8 mouse cellular contexts compared by ENCODE assay signal in the genomic region with DNA sequence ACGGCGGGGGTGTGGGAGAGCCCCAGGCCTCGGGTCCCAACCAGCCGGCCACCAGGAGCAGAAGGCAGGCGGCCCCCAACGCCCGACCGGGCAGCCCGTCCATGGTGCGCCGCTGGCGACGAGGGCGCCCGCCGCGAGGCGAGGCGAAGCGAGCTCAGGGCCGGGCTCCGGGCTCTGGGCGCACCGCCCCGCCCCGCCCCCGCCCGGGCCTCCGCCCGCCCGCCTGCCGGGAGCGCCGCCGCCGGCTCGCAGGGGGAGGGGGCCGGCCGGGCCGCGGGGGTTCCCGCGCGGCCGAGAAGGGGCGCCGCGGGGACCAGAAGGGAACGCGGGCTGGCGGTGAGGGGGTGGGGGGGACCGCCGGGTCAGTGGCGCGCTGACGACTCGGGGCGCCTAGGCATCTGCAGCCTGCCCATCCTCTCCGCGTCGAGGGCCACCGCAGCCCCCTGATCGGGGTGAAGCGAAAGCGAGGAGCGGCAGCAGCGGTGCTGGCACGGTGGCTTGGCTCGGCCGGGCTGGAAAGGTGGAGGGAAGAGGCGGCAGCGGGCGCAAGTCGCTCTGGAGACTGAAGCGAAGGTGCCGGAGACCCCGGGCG. TPM values are rescaled to one million over a fixed set of nuclear protein-coding genes. Genes with fewer than 3 reads are reported as not detected.
DNase-seq lines count a peak whose midpoint lies in the region; ATAC-seq and TF ChIP-seq lines count a peak whose summit lies in the region.

No protein-coding gene starts in this region.

- no peak for TF ChIP-seq EP300 in liver, postnatal 0 days (IDR thresholded peaks at IDR 0.05; ENCODE audit: low read depth)

- H3K4me2 ChIP-seq in forebrain, embryonic 12.5 days = peak overlapping the region; percentile 97
- peak overlapping the region; percentile 97 for H3K4me2 ChIP-seq in hindbrain, embryonic 16.5 days (ENCODE audit: low read length)
- peak overlapping the region; percentile 91 for H3K4me2 ChIP-seq in liver, postnatal 0 days (ENCODE audit: low read depth, low read length)

- WGBS in forebrain, embryonic 12.5 days = 0% methylated on average over 60 of the region's 78 CpGs
- WGBS in hindbrain, embryonic 16.5 days = 0% methylated on average over 38 of the region's 78 CpGs
- under 1% methylated on average over 47 of the region's 78 CpGs for WGBS in liver, postnatal 0 days (ENCODE audit: insufficient replicate concordance)

- TF ChIP-seq CTCF in liver, postnatal 0 days (IDR thresholded peaks at IDR 0.05; ENCODE audit: low read depth) = no peak

- H3K9ac ChIP-seq in forebrain, embryonic 12.5 days = peak overlapping the region; percentile 71
- peak overlapping the region; percentile 81 for H3K9ac ChIP-seq in hindbrain, embryonic 16.5 days (ENCODE audit: low read depth, low read length)
- H3K9ac ChIP-seq in liver, postnatal 0 days (replicated peaks) = 0 out of 2 replicates have a peak overlapping the region, but pooled peaks have one; percentile 21

- peak; percentile 43 for DNase-seq in kidney, adult 18-20 months
- no peak for DNase-seq in kidney, adult 9 months
- DNase-seq in adrenal gland, adult 2 months = peak; percentile 70
- DNase-seq in liver, postnatal 0 days = peak; percentile 34
- DNase-seq in retina, postnatal 7 days (ENCODE audit: low read depth, low spot score) = peak; percentile 43
- no peak for DNase-seq in T-cell, adult 2 months (ENCODE audit: low spot score)

- H3K27ac ChIP-seq in forebrain, embryonic 12.5 days = no peak overlapping the region
- H3K27ac ChIP-seq in hindbrain, embryonic 16.5 days (ENCODE audit: low read depth, low read length) = peak overlapping the region; percentile 81
- H3K27ac ChIP-seq in liver, postnatal 0 days (ENCODE audit: low read depth) = no peak overlapping the region

- peaks cover 97% of the 10 kb centered on the region for H3K27me3 ChIP-seq in forebrain, embryonic 12.5 days
- peaks cover 51% of the 10 kb centered on the region for H3K27me3 ChIP-seq in hindbrain, embryonic 16.5 days (replicated peaks; ENCODE audit: control insufficient read depth, insufficient read depth, low read length)
- peaks cover 66% of the 10 kb centered on the region for H3K27me3 ChIP-seq in liver, postnatal 0 days (ENCODE audit: insufficient read depth, low read length)

- ATAC-seq in forebrain, embryonic 12.5 days (ENCODE audit: low FRiP score) = peak; percentile 62
- ATAC-seq in hindbrain, embryonic 16.5 days = peak; percentile 6; the same call in 1 of the 2 replicates
- peak; percentile 63 for ATAC-seq in liver, postnatal 0 days

- no peaks in the 10 kb centered on the region for H3K36me3 ChIP-seq in forebrain, embryonic 12.5 days (replicated peaks)
- H3K36me3 ChIP-seq in hindbrain, embryonic 16.5 days (ENCODE audit: control insufficient read depth, insufficient read depth, low read length) = no peaks in the 10 kb centered on the region
- no peaks in the 10 kb centered on the region for H3K36me3 ChIP-seq in liver, postnatal 0 days (replicated peaks; ENCODE audit: insufficient read depth, low read length)

- H3K4me1 ChIP-seq in forebrain, embryonic 12.5 days = peaks cover 45% of the 10 kb centered on the region
- peaks cover 32% of the 10 kb centered on the region for H3K4me1 ChIP-seq in hindbrain, embryonic 16.5 days (ENCODE audit: control insufficient read depth, insufficient read depth, low read depth, low read length)
- H3K4me1 ChIP-seq in liver, postnatal 0 days (ENCODE audit: insufficient read depth) = peaks cover 11% of the 10 kb centered on the region

- no peaks in the 10 kb centered on the region for H3K9me3 ChIP-seq in forebrain, embryonic 12.5 days
- no peaks in the 10 kb centered on the region for H3K9me3 ChIP-seq in hindbrain, embryonic 16.5 days (ENCODE audit: control insufficient read depth, low read length)
- no peaks in the 10 kb centered on the region for H3K9me3 ChIP-seq in liver, postnatal 0 days (ENCODE audit: low read length)

- H3K4me3 ChIP-seq in forebrain, embryonic 12.5 days (replicated peaks) = peak overlapping the region; percentile 64
- H3K4me3 ChIP-seq in hindbrain, embryonic 16.5 days (ENCODE audit: low read length) = peak overlapping the region; percentile 64
- H3K4me3 ChIP-seq in liver, postnatal 0 days (ENCODE audit: low read depth, low read length) = peak overlapping the region; percentile 59

RNA-seq across cellular contexts. Expression of gene Inhbb, which starts 1.0 kb away (rescaled TPM):
- total RNA-seq in adrenal gland, adult 2 months (2021) = 1 to 10 TPM; 1.9 to 3.1 TPM
- polyA plus RNA-seq in adrenal gland, adult 2 months (2012; rRNA removed) = 6.2 and 6.5 TPM in 2 replicates
- polyA plus RNA-seq in forebrain, embryonic 12.5 days (2016; fragmentation: Nextera tagmentation; extraction: Ambion mirVana) = 1.8 and 2.3 TPM in 2 replicates
- polyA plus RNA-seq in hindbrain, embryonic 16.5 days (2015; fragmentation: Nextera tagmentation; extraction: Ambion mirVana) = 2.7 and 2.8 TPM in 2 replicates
- polyA plus RNA-seq in liver, postnatal 0 days (2015; fragmentation: Nextera tagmentation; extraction: Ambion mirVana) = 0.65 and 0.78 TPM in 2 replicates

Comparison
In these comparisons a context has a peak if more than half of its experiments do, and no peak if none do; other contexts are left out.
1. DNase-seq: peak in kidney, adult 18-20 months (single experiment), adrenal gland, adult 2 months (single experiment), liver, postnatal 0 days (single experiment) and retina, postnatal 7 days (single experiment); none in kidney, adult 9 months (single experiment) and T-cell, adult 2 months (single experiment).
2. ATAC-seq: peak in every context shown above with its lines; median percentile 63 in liver, postnatal 0 days; 62 in forebrain, embryonic 12.5 days; 6 in hindbrain, embryonic 16.5 days.
3. H3K9ac ChIP-seq: peak in every context shown above with its lines; median percentile 81 in hindbrain, embryonic 16.5 days; 71 in forebrain, embryonic 12.5 days; 21 in liver, postnatal 0 days.
4. Peak in every context shown above with its lines, with median percentiles within 50 percentile points of each other: H3K4me2 ChIP-seq and H3K4me3 ChIP-seq.